Comparison of ENCODE assay signal across 10 mouse cellular contexts in genomic region chr7:126624774-126625173, GRCm38 (mm10). TPM values are rescaled to one million over a fixed set of nuclear protein-coding genes. Genes with fewer than 3 reads are reported as not detected.
A peak's percentile ranks its signal among the peaks of the same experiment; 100 is the strongest.
DNase-seq lines count a peak whose midpoint lies in the region; ATAC-seq and TF ChIP-seq lines count a peak whose summit lies in the region.
"Had no signal": no experiment of that assay in that cellular context is flagged by ENCODE, and none has a peak within 500 bp of the region (broad histone marks: within the 10 kb centered on the region; RNA-seq: fewer than 3 reads in every experiment).

No protein-coding gene starts in this region.

- H3K9ac ChIP-seq in intestine, embryonic 15.5 days: no peak overlapping the region

- H3K36me3 ChIP-seq in intestine, embryonic 15.5 days: no peaks in the 10 kb centered on the region

- H3K9me3 ChIP-seq in intestine, embryonic 15.5 days: no peaks in the 10 kb centered on the region

- DNase-seq in layer of hippocampus, adult 2 months (ENCODE audit: low spot score in 2 of 2): no peak
- no peak for DNase-seq in layer of hippocampus, adult 18-20 months (ENCODE audit: low spot score in 2 of 2)
- DNase-seq in MN1 (ENCODE audit: low spot score): peak; percentile 74
- DNase-seq in lung, postnatal 36 days: peak; percentile 50
- no peak for DNase-seq in right cerebral cortex, postnatal 25 days

- WGBS in intestine, embryonic 15.5 days: 76% methylated on average over 16 of the region's 16 CpGs

- peak overlapping the region; percentile 4; the same call in 1 of the 2 replicates for H3K4me3 ChIP-seq in layer of hippocampus, adult 2 months
- H3K4me3 ChIP-seq in intestine, embryonic 15.5 days (replicated peaks): no peak overlapping the region

- no peak for ATAC-seq in intestine, embryonic 15.5 days
- ATAC-seq in granulocyte monocyte progenitor cell, adult 5-6 weeks (replicated peaks; ENCODE audit: poor library complexity, severe bottlenecking): no peak

- peaks cover 7% of the 10 kb centered on the region for H3K4me1 ChIP-seq in intestine, embryonic 15.5 days (replicated peaks)

- no peak; the same call in 1 of the 2 replicates for TF ChIP-seq CTCF in layer of hippocampus, adult 2 months (conservative IDR thresholded peaks at IDR 0.05)

- H3K27me3 ChIP-seq in intestine, embryonic 15.5 days (replicated peaks): no peaks in the 10 kb centered on the region

- 0 out of 2 replicates have a peak overlapping the region, but pooled peaks have one; percentile 14 for H3K4me2 ChIP-seq in intestine, embryonic 15.5 days (replicated peaks)

- peak overlapping the region; percentile 36; the same call in 1 of the 2 replicates for H3K27ac ChIP-seq in layer of hippocampus, adult 2 months
- no peak overlapping the region for H3K27ac ChIP-seq in intestine, embryonic 15.5 days

RNA-seq across cellular contexts. Expression of gene Nupr1, which starts 5.9 kb away (rescaled TPM):
- 10 to 100 TPM; 10.3 to 12.2 TPM for total RNA-seq in layer of hippocampus, adult 2 months (2021)
- 1 to 10 TPM; 6.8 to 8.8 TPM for total RNA-seq in layer of hippocampus, adult 18-20 months (2021)
- 53.4 and 111 TPM in 2 replicates for polyA plus RNA-seq in intestine, embryonic 15.5 days (2015; fragmentation: Nextera tagmentation; extraction: Ambion mirVana)
- total RNA-seq in granulocyte monocyte progenitor cell, adult 5-6 weeks (2014; fragmentation: Nextera tagmentation): 0.92 and 1.3 TPM in 2 replicates
- 1.7 TPM in 1 of 2 replicates, not detected in the other for total RNA-seq in granulocyte monocyte progenitor cell, adult 5-6 weeks (2017)

RNA-seq across cellular contexts. Expression of gene Sgf29, which starts 24.3 kb away (rescaled TPM):
- total RNA-seq in layer of hippocampus, adult 2 months (2021): 10 to 100 TPM; 27.8 to 28.4 TPM
- total RNA-seq in layer of hippocampus, adult 18-20 months (2021): 10 to 100 TPM; 26.1 to 33.5 TPM
- 45.2 and 51.7 TPM in 2 replicates for polyA plus RNA-seq in intestine, embryonic 15.5 days (2015; fragmentation: Nextera tagmentation; extraction: Ambion mirVana)
- total RNA-seq in granulocyte monocyte progenitor cell, adult 5-6 weeks (2014; fragmentation: Nextera tagmentation): 129 and 133 TPM in 2 replicates
- 53.3 and 79.1 TPM in 2 replicates for total RNA-seq in granulocyte monocyte progenitor cell, adult 5-6 weeks (2017)

RNA-seq across cellular contexts. Expression of gene Il27, which starts 30.0 kb away (rescaled TPM):
- total RNA-seq in layer of hippocampus, adult 2 months (2021): not detected
- not detected for total RNA-seq in layer of hippocampus, adult 18-20 months (2021)
- polyA plus RNA-seq in intestine, embryonic 15.5 days (2015; fragmentation: Nextera tagmentation; extraction: Ambion mirVana): not detected in 2 replicates
- 1.3 TPM in 1 of 2 replicates, not detected in the other for total RNA-seq in granulocyte monocyte progenitor cell, adult 5-6 weeks (2014; fragmentation: Nextera tagmentation)
- 1.2 TPM in 1 of 2 replicates, not detected in the other for total RNA-seq in granulocyte monocyte progenitor cell, adult 5-6 weeks (2017)
- polyA plus RNA-seq: cortical plate, adult 2 months; frontal cortex, adult 2 months; limb, embryonic 14.5 days had no signal

RNA-seq across cellular contexts. Expression of gene Cln3, which starts 39.2 kb away (rescaled TPM):
- total RNA-seq in layer of hippocampus, adult 2 months (2021): 10 to 100 TPM; 28.4 to 36.4 TPM
- total RNA-seq in layer of hippocampus, adult 18-20 months (2021): 10 to 100 TPM; 27.5 to 32.1 TPM
- 34.4 and 34.9 TPM in 2 replicates for polyA plus RNA-seq in intestine, embryonic 15.5 days (2015; fragmentation: Nextera tagmentation; extraction: Ambion mirVana)
- total RNA-seq in granulocyte monocyte progenitor cell, adult 5-6 weeks (2014; fragmentation: Nextera tagmentation): 37.7 and 61.7 TPM in 2 replicates
- 9.6 and 16.3 TPM in 2 replicates for total RNA-seq in granulocyte monocyte progenitor cell, adult 5-6 weeks (2017)

RNA-seq across cellular contexts. Expression of gene Apobr, which starts 40.0 kb away (rescaled TPM):
- total RNA-seq in layer of hippocampus, adult 2 months (2021): under 1 TPM; 0.37 to 0.44 TPM
- under 1 TPM; 0.62 to 0.94 TPM for total RNA-seq in layer of hippocampus, adult 18-20 months (2021)
- 0.75 and 1.8 TPM in 2 replicates for polyA plus RNA-seq in intestine, embryonic 15.5 days (2015; fragmentation: Nextera tagmentation; extraction: Ambion mirVana)
- 2.1 and 3.9 TPM in 2 replicates for total RNA-seq in granulocyte monocyte progenitor cell, adult 5-6 weeks (2014; fragmentation: Nextera tagmentation)
- 4.2 and 6.2 TPM in 2 replicates for total RNA-seq in granulocyte monocyte progenitor cell, adult 5-6 weeks (2017)

Comparison
In these comparisons a context has a peak if more than half of its experiments do, and no peak if none do; other contexts are left out.
1. DNase-seq: peak in MN1 (single experiment) and lung, postnatal 36 days (single experiment); none in layer of hippocampus, adult 2 months (0 of 2), layer of hippocampus, adult 18-20 months (0 of 2) and right cerebral cortex, postnatal 25 days (single experiment).